Mouse (Mus musculus): ENCODE results near the gene Pdhx. TPM values are rescaled to one million over a fixed set of nuclear protein-coding genes. Genes with fewer than 3 reads are reported as not detected.

Gene Pdhx
- polyA plus RNA-seq, 2 experiments from 2014 or later = 17.0 to 24.1 TPM

- ATAC-seq = no peak
Observed at GRCm38 (mm10) chr2:102986964-102987707, 86.2 kb downstream of the Pdhx start.

- ATAC-seq = no peak
Observed at GRCm38 (mm10) chr2:102986424-102986823, 86.9 kb downstream of the Pdhx start.

- ATAC-seq = no peak
Observed at GRCm38 (mm10) chr2:102982822-102983221, 90.5 kb downstream of the Pdhx start.

GRCm38 (mm10) chr2:102981446-102982314 lies 91.6 kb downstream of the Pdhx start:
- peak; percentile 90 for ATAC-seq

GRCm38 (mm10) chr2:102980870-102981269 lies 92.4 kb downstream of the Pdhx start:
- peak; percentile 35 for ATAC-seq

- ATAC-seq = no peak
Observed at GRCm38 (mm10) chr2:102979519-102979918, 93.8 kb downstream of the Pdhx start.

- no peak for ATAC-seq
Observed at GRCm38 (mm10) chr2:102979112-102979511, 94.2 kb downstream of the Pdhx start.

GRCm38 (mm10) chr2:102975358-102975945 lies 97.9 kb downstream of the Pdhx start:
- peak; percentile 64 for ATAC-seq

GRCm38 (mm10) chr2:102973115-102973514 lies 100.2 kb downstream of the Pdhx start:
- no peak for ATAC-seq

GRCm38 (mm10) chr2:102972575-102972974 lies 100.7 kb downstream of the Pdhx start:
- no peak for ATAC-seq

GRCm38 (mm10) chr2:102971951-102972350 lies 101.4 kb downstream of the Pdhx start:
- ATAC-seq = no peak

Other genes with a start within 250 kb of the Pdhx start
- gene Cd44, start 171.8 kb downstream of the Pdhx start, polyA plus RNA-seq (2017; shearing (Covaris generic)) = 10 to 100 TPM; 77.5 to 92.7 TPM
- gene Apip, start 162 bp upstream of the Pdhx start, polyA plus RNA-seq (2017; shearing (Covaris generic)) = 10 to 100 TPM; 19.3 to 28.6 TPM
- under 1 TPM; 0.20 to 0.80 TPM for gene Ehf, start 229.8 kb upstream of the Pdhx start, polyA plus RNA-seq (2017; shearing (Covaris generic))